Mouse (Mus musculus) cerebellum, adult 9-11 months (tissue): ENCODE measurements at regions not wholly inside any gene's neighbourhood (a gene's known extent, or its start where the extent isn't known, plus 50 kb on each side); places are given as distances from the start of the nearest gene placed in this dataset.

Experiments used
- DNase-seq: peaks from one replicate; pipeline ENCODE4 v3.0.0; 2022

GRCm38 (mm10) chr17:77200256-77200655 is 999.8 kb upstream of the Crim1 start:
- no peak for DNase-seq

- DNase-seq = no peak
These were observed 999.4 kb upstream of the Crim1 start for GRCm38 (mm10) chr17:77200671-77201070.

GRCm38 (mm10) chr17:77210947-77211346 is 989.1 kb upstream of the Crim1 start:
- DNase-seq = no peak

- DNase-seq = peak; percentile 4
These were observed 955.0 kb upstream of the Crim1 start for GRCm38 (mm10) chr17:77245031-77245430.
